Mouse (Mus musculus): ENCODE measurements around the gene Ugt1a6b.
"Not testable (repeated sequence)": the region's sequence is repeated elsewhere in the genome, so short reads cannot be mapped to it uniquely, and the experiment has no call there.

Gene Ugt1a6b

DNA sequence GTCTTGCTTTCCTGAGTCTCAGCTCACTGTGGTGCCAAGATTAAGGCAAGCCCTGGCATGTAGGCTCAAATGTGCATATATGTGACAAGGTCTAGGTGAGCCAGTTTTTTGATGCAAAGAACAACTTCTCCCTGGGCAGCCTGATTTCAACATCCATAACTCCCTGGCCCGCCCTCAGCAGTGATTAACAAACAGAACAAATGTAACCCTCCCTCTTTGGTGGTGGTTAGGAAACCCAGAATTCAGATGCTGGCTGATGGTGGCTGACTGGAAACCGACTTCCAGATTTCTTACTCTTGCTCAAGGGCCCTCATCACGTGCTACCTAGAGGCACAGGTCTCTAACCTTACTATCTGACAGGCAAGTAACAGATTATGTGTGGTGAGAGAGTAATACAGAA is at the start of gene Ugt1a6b:
Gene Ugt1a6b, plus strand, starts transcription at position 234 of the 400 bp plus-strand sequence.
- not testable (repeated sequence) for DNase-seq

DNA sequence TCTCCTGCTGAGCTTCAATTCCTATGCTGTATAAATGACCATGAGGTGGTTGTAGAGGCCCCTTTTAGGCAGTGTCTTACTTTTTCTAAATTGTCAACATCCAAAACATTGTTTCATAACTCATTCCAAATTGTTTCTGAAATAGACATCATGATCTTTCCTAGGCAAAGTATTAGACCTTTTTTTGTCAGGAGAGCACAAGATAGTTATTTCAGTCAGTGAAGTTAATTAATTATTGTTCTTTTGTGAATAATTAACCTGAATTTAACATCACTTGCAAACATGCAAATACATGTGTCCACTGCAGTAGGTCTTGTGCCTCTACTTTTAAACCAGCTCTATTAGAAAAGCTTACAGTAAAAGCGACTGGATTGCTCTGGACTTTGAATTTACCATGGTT is 48.0 kb upstream of the Ugt1a6b start, which contains the start of gene Ugt1a10:
Gene Ugt1a10, plus strand, starts transcription at position 301 of the 400 bp plus-strand sequence.
- no peak for DNase-seq

DNA sequence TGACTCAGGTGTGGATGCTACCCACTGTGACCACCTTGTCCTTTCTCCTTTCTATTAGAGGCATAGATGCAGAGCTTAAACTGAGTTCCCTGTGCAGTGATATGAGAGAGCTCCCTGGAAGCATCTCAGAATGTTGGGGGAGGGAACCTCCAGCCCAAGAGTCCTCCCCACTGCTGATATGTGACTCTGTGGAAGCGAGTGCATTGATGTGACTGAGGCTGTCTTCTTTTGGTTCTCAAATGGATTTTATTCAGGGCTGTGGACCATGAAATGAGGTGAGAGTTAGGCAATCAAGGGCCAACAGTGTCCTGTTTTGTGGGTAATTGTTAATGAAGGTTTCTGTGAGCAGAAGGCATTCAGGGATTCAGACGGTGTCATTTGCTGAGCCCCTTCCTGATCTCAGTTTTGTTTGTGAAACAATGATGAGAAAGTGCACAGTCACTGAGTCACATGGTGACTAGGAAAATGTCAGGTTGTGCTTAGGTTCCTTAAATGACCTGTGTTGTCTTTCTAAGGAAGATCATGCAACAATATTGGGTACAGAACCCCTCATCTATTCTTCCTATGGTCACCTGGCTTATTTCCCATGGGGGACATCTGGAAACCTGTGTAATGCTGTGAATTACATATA is 36.5 kb upstream of the Ugt1a6b start:
- DNase-seq: peak; percentile 24

DNA sequence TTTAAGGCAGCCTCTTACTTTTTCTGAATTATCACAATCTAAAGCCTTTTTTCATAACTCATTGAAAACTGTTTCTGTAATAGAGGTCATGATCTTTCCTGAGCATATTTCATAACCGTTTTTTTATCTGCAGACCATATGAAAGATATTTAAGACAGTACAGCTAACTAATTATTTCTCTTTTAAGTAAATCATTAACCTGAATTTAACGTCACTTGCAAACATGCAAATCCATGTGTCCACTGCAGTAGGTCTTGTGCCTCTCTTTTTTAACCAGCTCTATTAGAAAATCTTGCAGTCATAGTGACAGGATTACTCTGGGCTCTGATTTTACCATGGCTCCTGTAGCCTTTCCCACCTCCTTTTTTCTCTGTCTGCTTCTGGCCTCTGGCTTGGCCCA is 32.6 kb upstream of the Ugt1a6b start, which contains the start of gene Ugt1a9:
Gene Ugt1a9, plus strand, starts transcription at position 306 of the 400 bp plus-strand sequence.
- peak; percentile 46 for DNase-seq

DNA sequence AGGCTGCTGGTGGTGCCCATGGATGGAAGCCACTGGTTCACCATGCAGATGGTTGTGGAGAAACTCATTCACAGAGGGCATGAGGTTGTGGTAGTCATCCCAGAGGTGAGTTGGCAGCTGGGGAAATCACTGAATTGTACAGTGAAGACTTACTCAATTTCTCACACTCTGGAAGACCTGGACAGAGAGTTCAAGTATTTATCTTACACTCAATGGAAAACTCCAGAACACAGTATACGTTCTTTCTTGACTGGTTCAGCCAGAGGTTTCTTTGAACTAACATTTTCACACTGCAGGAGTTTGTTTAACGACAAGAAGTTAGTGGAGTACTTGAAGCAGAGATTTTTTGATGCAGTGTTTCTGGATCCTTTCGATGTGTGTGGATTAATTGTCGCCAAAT is 32.1 kb upstream of the Ugt1a6b start:
- DNase-seq: no peak

DNA sequence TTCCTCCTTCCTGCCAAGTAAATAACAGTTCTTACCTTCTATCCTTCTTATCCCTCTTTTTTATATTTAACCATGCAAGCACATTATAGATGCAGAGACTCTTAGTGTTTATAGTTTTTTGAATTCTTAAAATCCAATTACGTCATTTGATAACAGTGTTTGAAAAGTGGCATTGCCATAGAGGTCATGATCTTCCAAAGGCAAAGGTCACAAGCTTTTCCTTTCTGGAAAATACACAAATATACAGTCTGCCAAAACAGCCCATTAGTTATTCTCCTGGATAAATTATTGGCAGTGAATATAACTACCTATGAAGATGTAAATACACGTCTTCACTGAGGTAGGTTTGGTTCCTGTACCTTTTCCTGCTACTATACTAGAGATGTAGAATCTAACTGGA is 28.6 kb upstream of the Ugt1a6b start:
- peak; percentile 18 for DNase-seq

DNA sequence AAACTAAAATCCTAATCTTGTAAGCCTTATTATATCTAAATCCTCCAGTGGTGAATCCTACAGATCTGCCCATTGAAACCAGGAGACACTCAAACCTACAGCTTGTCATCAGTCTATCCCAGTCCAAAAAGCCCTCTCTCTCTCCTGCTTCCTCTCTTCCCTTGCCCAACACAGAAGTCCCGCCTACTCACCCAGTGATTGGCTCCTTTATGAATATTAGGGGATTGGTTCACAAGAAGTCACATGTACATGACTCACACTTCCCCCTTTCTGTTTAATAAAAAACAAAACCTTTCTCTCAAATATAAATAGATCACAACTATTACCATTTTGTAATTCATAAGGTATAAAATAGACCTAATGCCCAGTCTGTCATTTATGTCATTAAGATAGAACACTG is 25.9 kb upstream of the Ugt1a6b start:
- DNase-seq: peak; percentile 69

DNA sequence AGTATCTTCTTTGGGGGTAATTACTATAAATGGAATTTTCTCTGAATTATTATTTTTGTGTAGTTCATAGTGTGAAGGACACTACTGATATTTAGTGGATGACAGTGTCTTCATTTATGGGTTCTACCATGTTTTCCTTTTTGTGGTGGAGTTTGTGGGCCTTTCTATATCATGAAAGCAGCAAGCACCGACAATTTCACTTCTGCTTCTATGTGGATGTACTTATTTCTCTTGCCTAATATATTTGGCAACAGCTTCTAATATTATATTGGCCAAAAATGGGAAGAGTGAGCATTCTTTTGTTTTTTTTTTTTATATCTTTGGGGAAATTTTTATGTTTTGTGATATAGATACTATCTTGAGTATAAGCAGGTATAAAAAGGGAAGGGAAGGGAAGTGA is 21.4 kb upstream of the Ugt1a6b start:
- no peak for DNase-seq

DNA sequence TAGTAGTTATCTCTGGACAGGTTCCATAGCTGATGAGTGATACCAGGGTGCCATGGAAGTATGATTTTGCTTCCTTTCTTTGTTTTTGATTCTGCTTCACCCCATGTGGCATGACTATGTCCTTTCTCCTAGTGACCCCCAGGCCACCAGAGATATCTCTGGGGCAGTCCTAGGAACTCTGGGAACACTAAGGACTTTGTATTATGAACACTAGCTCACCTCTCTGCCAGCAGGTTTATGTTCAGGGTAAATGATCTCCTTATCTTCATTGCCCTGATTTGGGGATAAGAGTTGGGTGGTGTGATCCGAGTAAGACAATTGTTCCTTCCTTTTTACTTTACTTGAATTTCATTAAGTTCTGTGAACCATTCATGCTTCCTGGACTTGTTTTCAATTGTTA is 16.9 kb upstream of the Ugt1a6b start:
- no peak for DNase-seq

DNA sequence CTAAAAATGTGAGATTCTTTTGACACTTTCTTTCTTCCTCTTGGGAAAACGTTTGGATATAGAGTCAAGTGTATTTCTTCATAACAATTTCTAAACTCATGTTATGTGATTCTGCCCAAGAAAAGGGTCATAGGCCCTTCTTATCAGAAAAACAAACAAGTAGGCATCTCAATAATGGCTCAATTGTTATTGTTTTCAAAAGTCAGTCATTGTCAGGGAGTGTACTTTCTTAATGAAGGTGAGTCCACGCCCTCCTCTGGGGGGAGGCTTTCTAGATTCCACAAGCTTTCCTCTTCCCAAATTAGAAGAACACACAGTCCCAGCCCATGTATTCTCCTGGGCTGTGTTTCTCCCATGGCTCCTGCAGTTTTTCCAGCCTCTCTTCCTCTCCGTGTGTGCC is 15.5 kb upstream of the Ugt1a6b start, which contains the start of gene Ugt1a8:
Gene Ugt1a8, plus strand, starts transcription at position 301 of the 400 bp plus-strand sequence.
- DNase-seq: no peak

DNA sequence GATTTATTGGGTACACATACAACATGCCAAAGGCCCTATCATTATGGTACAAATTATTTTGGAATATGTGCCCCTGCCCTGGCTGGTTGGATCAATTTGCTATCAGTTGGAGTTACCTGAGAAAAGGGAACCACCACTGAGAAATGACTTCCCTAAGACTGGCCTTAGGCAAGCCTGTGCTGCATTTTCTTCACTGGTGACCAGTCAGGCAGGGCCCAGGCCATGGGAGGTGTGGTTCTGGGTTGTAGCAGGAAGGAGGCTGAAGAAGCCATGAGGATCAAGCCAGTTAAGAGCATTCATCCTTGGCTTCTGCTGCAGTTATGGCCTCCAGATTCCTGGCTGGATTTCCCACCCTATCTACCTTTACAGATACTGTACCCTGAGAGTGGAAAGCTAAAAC is 10.7 kb upstream of the Ugt1a6b start:
- DNase-seq: peak; percentile 78

DNA sequence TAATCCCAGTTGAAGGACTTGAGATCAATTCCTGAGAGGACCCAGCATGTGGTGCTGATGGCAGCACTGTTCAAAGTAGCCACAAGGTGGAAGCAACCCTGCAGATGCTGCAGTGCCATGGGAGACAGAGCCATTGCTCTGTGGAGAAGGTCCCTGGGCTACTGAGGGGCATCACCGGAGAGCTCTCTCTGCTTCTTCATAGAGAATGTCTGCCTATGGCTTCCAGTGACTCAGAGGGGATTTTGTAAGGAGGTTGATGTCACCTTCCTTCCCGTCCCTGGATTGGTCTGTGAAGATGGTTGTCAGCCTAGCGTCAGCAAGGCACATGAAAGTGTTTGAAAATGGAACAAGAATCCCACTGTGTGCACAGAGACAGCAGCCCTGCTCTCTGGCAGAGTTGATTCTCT is 8.8 kb upstream of the Ugt1a6b start:
- peak; percentile 89 for DNase-seq

DNA sequence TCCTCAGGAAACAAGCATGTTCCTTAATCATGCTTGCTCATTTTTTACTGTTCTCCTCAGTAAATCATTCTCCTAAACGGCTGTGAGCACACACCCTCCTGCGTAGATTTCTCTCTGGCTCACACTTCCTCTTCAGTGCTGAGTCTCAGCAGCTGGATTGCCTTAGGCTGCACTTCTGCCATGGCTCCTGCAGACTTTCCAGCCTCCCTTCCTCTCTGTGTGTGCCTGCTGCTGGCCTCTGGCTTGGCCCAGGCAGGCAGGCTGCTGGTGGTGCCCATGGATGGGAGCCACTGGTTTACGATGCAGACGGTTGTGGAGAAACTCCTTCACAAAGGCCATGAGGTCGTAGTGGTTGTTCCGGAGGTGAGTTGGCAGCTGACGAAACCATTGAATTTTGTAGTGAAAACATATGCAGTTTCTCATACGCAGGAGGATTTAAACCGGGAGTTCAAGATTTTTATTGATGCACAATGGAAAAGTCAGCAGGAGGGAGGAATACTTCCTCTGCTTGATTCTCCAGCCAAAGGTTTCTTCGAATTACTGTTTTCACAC is 8.0 kb upstream of the Ugt1a6b start, which contains the start of gene Ugt1a7c:
Gene Ugt1a7c, plus strand, starts transcription at position 122 of the 552 bp plus-strand sequence.
- DNase-seq: peak; percentile 96

DNA sequence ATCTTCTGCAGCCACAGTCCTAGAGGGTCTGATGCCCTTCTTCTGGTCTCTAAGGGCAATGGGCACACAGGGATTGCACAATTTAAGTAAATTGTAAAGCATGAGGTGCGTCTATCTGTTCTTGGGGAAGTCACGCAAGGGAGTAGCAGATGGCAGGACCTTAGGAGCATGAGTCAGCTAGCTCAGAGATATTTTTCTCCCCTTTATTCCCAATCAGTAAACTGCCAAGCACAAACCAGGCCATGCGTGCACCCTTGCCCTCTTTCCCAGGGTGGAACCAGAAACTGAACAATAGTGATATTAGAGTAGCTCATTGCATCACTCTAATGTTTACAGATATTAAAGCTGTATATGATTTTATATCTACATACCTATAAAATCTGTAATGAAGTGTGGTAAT is 4.5 kb upstream of the Ugt1a6b start:
- DNase-seq: peak; percentile 83

DNA sequence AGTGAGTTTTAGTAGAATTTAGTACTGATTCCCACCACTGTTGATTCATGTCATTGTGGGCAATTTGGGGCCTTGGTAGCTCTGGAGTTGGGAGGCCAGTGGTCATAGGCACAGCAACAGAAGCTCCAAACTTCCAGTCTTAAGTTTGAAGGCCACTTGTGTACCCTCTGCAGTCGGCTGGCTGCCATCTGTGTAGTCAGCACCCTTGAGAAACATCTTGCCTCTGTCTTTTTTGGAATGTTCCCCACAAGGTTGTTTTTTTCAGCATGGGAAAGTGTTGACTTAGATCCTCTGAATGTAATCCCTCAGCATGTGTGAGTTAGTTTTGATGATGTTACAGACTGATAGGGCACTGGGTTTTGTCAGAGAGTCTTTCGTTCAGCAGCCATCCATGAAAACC is 3.4 kb upstream of the Ugt1a6b start:
- peak; percentile 64 for DNase-seq

DNA sequence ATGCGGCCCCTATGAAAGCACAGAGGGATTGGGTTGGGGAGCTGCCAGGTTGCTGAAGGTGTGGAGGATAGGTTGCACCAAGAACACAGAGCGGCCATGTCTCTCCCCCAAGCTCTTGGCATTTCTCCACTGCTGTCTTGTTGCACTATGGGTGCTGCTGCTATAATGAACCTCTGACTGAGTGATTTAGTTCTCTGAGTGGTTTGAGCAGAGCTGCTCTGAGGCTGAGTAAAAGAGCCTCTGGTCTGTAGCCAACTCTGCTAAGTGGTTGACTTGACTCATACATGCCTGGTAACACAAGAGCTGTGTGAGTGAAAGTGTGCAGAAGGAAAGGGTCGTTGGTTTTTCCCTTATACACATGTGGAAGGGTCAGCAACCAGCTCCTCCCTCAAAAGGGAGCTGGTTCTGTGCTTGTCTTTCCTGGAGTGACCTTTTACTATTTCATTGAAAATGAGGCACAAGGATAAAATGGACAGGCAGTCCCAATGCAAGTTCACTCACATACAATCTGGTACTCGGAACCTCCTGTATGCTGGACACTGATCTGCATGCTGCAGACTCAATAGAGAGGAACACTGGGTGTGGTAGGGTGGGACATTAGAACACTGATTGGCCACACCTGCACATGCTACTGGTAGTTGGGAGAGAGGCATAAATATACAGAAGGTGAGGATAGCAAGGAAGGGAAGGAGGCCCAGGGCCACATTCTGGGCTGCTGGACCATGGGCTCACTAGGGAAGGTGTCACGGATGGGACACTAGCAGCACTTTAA is 831 bp downstream of the Ugt1a6b start:
- peak; percentile 84 for DNase-seq

DNA sequence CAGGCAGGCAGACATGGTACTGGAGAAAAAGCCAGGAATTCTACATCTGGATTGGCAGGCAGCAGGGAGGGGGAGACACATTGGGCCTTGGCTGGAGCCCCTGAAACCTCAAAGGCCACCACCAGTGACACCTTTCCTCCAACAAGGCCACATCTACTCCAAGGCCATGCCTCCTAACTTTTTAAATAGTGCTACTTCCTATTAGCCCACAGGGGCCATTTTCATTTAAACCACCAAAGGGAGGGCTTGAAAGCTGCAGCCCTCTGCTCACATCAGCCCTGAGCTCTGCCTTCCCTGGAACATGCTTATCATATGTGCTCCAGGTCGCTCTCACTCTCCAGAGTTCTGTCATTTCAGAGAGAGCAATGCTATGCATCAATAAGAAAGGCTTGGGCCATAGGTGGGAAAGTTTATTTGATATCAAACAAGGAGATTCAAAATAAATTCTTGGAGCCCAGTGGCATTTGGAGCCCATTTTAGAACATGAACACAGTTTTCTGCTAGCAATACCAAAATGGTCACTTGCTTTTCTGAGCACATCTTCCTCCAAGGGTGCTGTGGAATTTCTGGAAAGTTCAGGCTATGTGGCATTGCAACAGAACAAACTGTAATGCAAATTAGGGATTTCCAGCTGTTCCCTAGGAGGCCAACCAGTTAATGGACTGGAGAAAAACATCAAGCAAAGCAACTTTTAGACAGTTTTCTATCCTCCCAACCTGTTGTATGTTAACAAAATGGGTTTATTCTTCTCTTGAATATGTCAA is 1.8 kb downstream of the Ugt1a6b start:
- peak; percentile 73 for DNase-seq

DNA sequence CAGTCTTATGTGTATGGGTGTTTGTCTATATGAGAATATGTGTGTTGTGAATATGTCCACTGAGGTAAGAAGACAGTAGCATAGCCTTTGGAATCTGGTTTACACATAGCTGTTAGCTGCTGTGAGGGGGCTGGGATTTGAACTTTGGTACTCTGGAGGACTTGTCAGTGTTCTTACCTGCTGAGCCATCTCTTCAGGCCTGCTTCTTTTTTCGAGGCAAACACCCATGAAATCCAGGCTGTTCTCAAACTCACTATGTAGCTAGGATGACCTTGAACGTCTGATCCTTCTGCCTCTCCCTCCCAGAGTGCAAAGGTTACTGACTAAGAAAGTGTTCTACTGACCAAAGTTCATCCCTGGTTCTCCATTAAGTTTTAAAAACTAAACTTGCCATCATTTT is 2.6 kb downstream of the Ugt1a6b start:
- DNase-seq: peak; percentile 64

DNA sequence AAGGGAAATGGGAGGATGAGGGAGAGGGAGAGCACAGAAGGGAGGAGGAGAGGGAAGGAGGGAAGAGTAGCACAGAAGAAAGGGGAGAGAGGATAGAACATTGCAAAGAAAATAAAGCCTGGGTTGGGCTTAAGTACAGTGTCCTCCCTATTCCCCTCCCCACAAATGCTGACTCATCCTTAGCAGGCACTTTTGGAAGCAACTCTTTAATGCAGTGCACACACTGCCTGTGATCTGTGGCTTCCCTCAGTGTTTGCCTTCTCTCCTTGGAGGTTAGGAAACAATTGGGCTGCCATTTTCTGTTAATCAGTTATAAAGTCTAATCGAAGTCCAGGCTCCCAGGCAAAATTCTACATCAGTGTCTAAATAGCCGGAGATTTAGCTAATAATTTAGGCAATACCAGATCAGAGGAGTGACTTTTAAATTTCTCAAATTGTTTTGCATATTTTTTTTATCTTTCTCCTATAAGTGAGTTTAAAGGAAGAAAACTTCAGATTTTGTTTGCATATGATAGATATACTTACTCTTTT is 6.0 kb downstream of the Ugt1a6b start:
- peak; percentile 41 for DNase-seq

DNA sequence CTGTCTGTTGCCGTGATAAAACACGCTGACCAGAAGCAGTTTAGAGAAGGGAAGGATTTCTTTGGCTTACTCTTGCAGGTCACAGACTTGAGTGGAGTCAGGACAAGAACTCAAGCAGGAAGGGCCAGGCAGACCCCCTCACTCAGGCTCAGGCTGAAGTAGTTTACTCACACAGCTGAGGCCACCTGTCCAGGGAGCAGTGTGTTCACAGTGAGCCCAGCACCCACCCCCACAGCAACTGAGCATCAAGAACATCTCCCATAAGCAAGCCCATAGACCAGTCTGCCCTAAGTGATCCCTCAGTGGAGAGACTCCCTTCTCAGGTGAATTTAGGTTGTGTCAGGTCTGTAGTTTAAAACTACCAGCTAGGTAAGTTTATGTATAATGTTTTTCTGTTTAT is 6.6 kb downstream of the Ugt1a6b start:
- peak; percentile 43 for DNase-seq

DNA sequence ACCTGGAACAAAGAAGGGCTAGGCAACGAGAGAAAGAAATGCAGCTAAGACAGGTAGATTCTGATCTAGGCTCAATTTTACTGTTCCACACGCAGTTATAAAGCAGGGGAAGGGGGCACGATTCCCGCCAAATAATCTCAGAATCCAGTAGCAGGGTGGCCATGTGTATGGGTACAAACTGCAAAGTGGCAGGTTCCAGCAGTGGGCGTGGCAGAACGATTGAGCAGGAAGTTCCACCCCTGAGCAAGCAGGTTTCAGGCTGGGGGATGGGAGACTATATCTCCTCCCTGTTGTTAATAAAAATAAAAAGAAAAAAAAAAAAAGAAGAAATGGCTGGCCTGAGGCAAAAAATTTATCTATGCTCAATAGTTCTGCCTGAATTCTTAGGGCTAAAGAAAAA is 9.7 kb downstream of the Ugt1a6b start:
- not testable (repeated sequence) for DNase-seq

DNA sequence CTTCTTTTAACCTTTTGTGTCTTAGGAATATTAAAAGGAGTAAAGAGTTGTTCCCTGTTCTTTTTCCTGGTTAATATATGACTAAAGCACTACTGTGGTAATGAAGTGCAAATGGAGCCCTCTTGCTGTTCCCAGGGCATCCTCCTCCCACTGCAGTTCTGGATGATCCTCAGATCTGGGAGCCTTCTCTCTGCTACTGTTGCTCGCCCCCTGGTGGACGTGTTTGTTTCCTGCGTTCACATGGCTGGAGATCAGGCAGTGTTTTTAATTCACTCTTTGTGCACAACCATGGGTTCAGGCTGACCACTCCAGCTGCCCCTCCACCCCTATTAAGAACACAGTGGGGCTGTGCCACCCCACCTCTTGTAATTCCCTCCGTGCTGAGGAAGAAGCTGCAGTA is 17.5 kb downstream of the Ugt1a6b start:
- DNase-seq: not testable (repeated sequence)

DNA sequence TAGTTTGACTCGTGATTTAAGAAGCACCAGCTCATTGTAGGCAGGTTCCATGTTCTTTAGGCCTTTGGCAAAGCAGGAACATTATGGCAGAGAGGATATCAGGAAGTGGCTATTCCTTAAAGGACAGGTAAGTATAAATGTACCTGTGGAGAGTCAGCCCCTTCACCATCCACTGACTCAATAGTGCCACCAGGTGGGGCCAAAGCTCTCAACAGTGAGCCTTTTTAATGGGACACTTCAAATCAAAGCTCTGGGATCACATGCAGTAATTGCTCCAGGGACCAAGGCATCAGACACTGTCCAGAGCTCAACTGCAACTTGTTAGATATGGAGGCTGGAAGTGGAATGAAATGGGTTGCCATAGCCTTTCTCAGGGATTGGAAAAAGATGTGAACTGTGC is 18.5 kb downstream of the Ugt1a6b start:
- DNase-seq: peak; percentile 55
